Mouse (Mus musculus) heart, embryonic 15.5 days (tissue): Measurements from ENCODE around the gene Rragd. TPM values are rescaled to one million over a fixed set of nuclear protein-coding genes. Genes with fewer than 3 reads are reported as not detected.
"Not testable (repeated sequence)": the region's sequence is repeated elsewhere in the genome, so short reads cannot be mapped to it uniquely, and the experiment has no call there.

Source experiments
- ATAC-seq: fragments of 200-750 bp; cut with Nextera tagmentation; replicated peaks from 2 replicates; pipeline ENCODE4 v1.8.0; 2017; ENCODE audit warnings: low read depth, moderate TSS enrichment; ENCODE audit not compliant: insufficient number of reproducible peaks, insufficient read depth, low FRiP score
- H3K27ac ChIP-seq: fragments of 300-500 bp; sonication (generic); 2 replicates; pipeline ENCODE4 v1.5.1; 2015; ENCODE audit warnings: mild to moderate bottlenecking, inconsistent platforms
- H3K27me3 ChIP-seq: fragments of 300-500 bp; sonication (generic); 2 replicates; pipeline ENCODE4 v1.6.1; 2015; ENCODE audit warnings: inconsistent platforms
- H3K36me3 ChIP-seq: fragments of 300-500 bp; sonication (generic); 2 replicates; pipeline ENCODE4 v1.6.1; 2015; ENCODE audit warnings: mild to moderate bottlenecking, inconsistent platforms
- H3K4me1 ChIP-seq: fragments of 300-500 bp; sonication (generic); replicated peaks from 2 replicates; pipeline ENCODE4 v1.6.1; 2015; ENCODE audit warnings: inconsistent platforms
- H3K4me2 ChIP-seq: fragments of 300-500 bp; sonication (generic); 2 replicates; pipeline ENCODE4 v1.6.1; 2015; ENCODE audit warnings: inconsistent platforms, mild to moderate bottlenecking, moderate library complexity
- H3K4me3 ChIP-seq: fragments of 300-500 bp; sonication (generic); 2 replicates; pipeline ENCODE4 v1.5.1; 2015; ENCODE audit warnings: mild to moderate bottlenecking, inconsistent platforms
- H3K9ac ChIP-seq: fragments of 300-500 bp; sonication (generic); 2 replicates; pipeline ENCODE4 v1.6.1; 2015; ENCODE audit warnings: mild to moderate bottlenecking, inconsistent platforms
- H3K9me3 ChIP-seq: fragments of 300-500 bp; sonication (generic); replicated peaks from 2 replicates; pipeline ENCODE4 v1.6.1; 2016; ENCODE audit warnings: inconsistent platforms
- WGBS: fragments of 180-500 bp; shearing (Covaris S2); methylation state at CpG from one replicate; pipeline ENCODE4 v1.1.7; 2015; ENCODE audit warnings: mixed read lengths; 5-methylcytosine and 5-hydroxymethylcytosine counted together
- polyA plus RNA-seq: library from polyadenylated mRNA; unstranded; fragments of >200 nt; fragmentation: Nextera tagmentation; extraction: Ambion mirVana; gene quantifications from 2 replicates; pipeline ENCODE4 v1.2.1, GENCODE M21; 2015

Gene Rragd
- polyA plus RNA-seq, 1 experiment from 2014 or later, result 52.3 TPM

- Histone ChIP-seq H3K27ac (no peak overlapping the region), H3K4me1 (peaks cover 30% of the 10 kb centered on the region), H3K9ac (no peak overlapping the region), H3K4me3 (no peak overlapping the region), H3K4me2 (no peak overlapping the region), H3K9me3 (no peaks in the 10 kb centered on the region), H3K27me3 (no peaks in the 10 kb centered on the region), H3K36me3 (no peaks in the 10 kb centered on the region)
- 64% methylated on average over 3 of the region's 3 CpGs for WGBS
- no peak for ATAC-seq
Observed at GRCm38 (mm10) chr4:32987006-32987405, 4.2 kb downstream of the Rragd start.

DNA sequence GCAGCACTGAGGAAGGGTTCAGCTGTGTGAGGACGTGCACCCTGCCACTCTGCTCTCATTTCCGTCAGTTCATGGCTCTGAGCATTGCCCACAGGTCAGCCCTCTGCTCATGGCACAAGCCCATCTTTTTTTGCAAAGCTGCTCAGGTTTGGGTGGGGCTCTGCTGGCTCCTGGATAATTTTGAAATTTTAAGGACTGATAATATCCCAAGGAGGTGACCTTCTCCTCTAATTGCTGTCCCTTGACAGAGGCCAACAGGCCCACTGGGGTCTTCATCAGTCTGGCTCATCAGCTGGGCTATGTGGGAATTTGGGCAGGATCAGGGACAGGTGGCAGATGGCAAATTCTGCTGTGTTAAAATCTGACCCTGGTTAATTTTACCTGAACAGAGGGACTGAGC, 6.5 kb downstream of the Rragd start:
- H3K4me1 ChIP-seq, result peaks cover 24% of the 10 kb centered on the region
- no peak overlapping the region for H3K4me2 ChIP-seq
- no peaks in the 10 kb centered on the region for H3K27me3 ChIP-seq
- no peak overlapping the region for H3K27ac ChIP-seq
- no peak for ATAC-seq
- no peak overlapping the region for H3K9ac ChIP-seq
- H3K9me3 ChIP-seq, result no peaks in the 10 kb centered on the region
- no peaks in the 10 kb centered on the region for H3K36me3 ChIP-seq
- WGBS, result 81% methylated on average over 2 of the region's 2 CpGs
- no peak overlapping the region for H3K4me3 ChIP-seq

DNA sequence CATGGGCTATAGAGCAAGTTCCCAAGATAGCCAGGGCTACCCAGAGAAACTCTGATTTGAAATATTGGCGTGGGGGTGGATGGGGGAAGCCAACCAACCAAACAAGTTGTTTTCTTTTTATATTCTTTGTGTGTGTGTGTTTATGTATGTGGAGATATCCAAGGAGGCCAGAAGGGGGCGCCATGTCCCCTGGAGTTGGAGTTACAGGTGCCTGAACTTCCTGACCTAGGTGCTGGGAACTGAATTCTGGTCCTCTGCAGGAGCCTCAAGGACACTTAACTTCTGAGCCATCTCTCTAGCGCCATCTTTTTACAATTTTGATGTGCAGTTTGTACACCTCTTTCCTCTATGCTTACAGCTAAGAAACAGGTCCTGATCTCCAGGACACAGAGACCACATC, 11.3 kb downstream of the Rragd start:
- Histone ChIP-seq H3K27ac (no peak overlapping the region), H3K4me2 (no peak overlapping the region), H3K27me3 (no peaks in the 10 kb centered on the region), H3K9ac (no peak overlapping the region), H3K9me3 (no peaks in the 10 kb centered on the region), H3K4me3 (no peak overlapping the region), H3K36me3 (no peaks in the 10 kb centered on the region), H3K4me1 (0 out of 2 replicates have a peak, but pooled peaks cover 2% of the 10 kb centered on the region)
- no peak for ATAC-seq
- 82% methylated on average over 3 of the region's 3 CpGs for WGBS

DNA sequence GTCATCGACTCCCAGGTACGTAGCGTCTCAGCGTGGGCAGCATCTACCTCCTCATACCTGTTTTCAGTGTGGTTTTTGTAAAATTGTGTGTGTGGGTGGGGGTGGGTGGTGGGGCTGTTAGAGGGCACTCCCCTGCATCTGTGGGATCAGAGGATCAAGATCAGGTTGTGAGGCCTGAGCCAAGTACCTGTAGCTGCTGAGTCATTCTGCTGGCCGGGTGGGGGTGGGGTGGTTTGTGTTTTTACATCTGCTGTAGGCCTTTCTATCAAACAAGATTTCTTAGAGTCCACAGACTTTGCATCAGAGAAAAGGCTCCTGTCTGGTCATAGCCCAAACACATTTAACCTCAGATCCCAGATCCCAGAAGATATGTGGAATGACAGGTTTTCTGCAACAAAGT, 13.2 kb downstream of the Rragd start:
- WGBS, result 94% methylated on average over 5 of the region's 5 CpGs
- Histone ChIP-seq H3K4me2 (no peak overlapping the region), H3K27me3 (no peaks in the 10 kb centered on the region), H3K36me3 (no peaks in the 10 kb centered on the region), H3K9ac (no peak overlapping the region), H3K4me3 (no peak overlapping the region), H3K27ac (no peak overlapping the region), H3K4me1 (0 out of 2 replicates have a peak, but pooled peaks cover 2% of the 10 kb centered on the region), H3K9me3 (no peaks in the 10 kb centered on the region)
- no peak for ATAC-seq

- Histone ChIP-seq H3K27me3 (no peaks in the 10 kb centered on the region), H3K9ac (no peak overlapping the region), H3K4me2 (no peak overlapping the region), H3K4me1 (no peaks in the 10 kb centered on the region), H3K4me3 (no peak overlapping the region), H3K36me3 (no peaks in the 10 kb centered on the region), H3K27ac (no peak overlapping the region), H3K9me3 (no peaks in the 10 kb centered on the region)
- 83% methylated on average over 5 of the region's 5 CpGs for whole genome bisulfite sequencing
- ATAC-seq, result no peak
Observed at GRCm38 (mm10) chr4:32997571-32997970, 14.7 kb downstream of the Rragd start.

DNA sequence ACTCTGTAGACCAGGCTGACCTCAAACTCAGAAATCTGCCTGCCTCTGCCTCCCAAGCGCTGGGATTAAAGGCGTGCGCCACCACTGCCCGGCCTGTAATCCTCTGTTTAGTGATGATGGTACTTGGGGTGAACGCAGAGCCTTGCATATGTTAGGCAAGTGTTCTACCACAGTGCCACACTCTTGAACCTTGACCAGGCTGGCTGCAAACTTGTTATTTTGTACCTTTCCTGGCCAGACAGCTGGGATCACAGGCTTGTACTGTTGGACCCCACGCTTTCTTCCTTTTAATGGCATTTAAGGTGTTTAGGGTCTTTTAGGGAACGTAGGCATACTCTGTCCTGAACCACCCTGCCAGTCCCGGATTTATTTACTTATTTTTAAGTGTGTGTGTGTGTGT, 16.2 kb downstream of the Rragd start:
- no peaks in the 10 kb centered on the region for H3K36me3 ChIP-seq
- H3K4me1 ChIP-seq, result no peaks in the 10 kb centered on the region
- no peak overlapping the region for H3K4me2 ChIP-seq
- ATAC-seq, result no peak
- H3K27ac ChIP-seq, result no peak overlapping the region
- H3K27me3 ChIP-seq, result no peaks in the 10 kb centered on the region
- H3K4me3 ChIP-seq, result no peak overlapping the region
- H3K9me3 ChIP-seq, result no peaks in the 10 kb centered on the region
- no peak overlapping the region for H3K9ac ChIP-seq
- WGBS, result 93% methylated on average over 8 of the region's 8 CpGs

DNA sequence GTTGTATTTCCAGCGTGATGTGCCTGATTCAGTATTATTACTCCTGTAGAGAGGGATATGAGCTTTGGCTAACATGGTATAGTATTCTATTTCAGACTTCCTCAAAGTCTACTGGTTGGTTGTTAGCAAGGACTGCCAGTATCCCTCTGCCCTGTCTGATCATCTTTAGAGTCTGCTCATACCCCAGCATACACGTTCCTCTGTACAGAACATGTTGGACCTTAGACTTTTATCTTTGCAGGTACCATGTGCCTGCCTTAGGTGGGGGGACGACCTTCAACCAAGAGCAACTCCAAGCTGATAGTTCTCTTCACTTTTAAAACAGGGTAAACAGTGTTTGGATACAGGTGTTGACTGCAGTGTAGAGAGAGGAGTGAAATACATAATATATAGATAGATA, 19.2 kb downstream of the Rragd start:
- H3K4me1 ChIP-seq, result no peaks in the 10 kb centered on the region
- ATAC-seq, result no peak
- H3K4me2 ChIP-seq, result no peak overlapping the region
- H3K9me3 ChIP-seq, result no peaks in the 10 kb centered on the region
- no peak overlapping the region for H3K4me3 ChIP-seq
- H3K27me3 ChIP-seq, result no peaks in the 10 kb centered on the region
- 77% methylated on average over 3 of the region's 3 CpGs for WGBS
- no peaks in the 10 kb centered on the region for H3K36me3 ChIP-seq
- H3K27ac ChIP-seq, result no peak overlapping the region
- H3K9ac ChIP-seq, result no peak overlapping the region

DNA sequence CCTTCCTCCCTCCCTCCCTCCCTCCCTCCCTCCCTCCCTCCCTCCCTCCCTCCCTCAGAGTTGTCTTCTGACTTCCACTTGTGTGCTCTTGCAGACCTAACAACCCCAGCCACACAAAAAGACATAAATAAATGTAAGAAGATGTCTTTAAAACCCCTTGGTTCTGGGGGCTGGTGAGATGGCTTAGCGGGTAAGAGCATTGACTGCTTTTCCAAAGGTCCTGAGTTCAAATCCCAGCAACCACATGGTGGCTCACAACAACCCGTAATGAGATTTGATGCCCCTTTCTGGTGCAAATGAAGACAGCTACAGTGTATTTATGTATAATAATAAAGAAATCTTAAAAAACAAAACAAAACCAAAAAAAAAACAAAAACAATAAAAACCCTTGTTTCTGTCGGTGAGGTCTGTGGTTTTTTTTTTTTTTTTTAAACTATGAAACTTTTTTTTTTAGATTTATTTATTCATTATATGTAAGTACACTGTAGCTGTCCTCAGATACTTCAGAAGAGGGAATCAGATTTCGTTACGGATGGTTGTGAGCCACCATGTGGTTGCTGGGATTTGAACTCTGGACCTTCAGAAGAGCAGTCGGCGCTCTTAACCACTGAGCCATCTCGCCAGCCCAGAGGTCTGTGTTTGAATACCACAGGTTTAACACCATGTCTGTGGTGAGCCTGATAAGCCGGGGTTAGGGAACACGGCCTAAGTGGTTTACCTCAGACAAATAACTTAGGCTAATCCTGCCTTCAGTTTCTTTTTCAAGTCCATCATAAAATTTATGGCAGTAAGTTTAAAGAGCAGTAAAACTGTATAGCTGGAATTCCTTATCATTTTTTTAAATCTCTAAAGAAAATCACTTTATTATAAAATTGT, 23.0 kb downstream of the Rragd start:
- H3K4me1 ChIP-seq, ATAC-seq, H3K9me3 ChIP-seq, H3K36me3 ChIP-seq, H3K9ac ChIP-seq, H3K4me3 ChIP-seq, H3K27me3 ChIP-seq, H3K27ac ChIP-seq, H3K4me2 ChIP-seq: not testable (repeated sequence)
- 90% methylated on average over 10 of the region's 10 CpGs for whole genome bisulfite sequencing

DNA sequence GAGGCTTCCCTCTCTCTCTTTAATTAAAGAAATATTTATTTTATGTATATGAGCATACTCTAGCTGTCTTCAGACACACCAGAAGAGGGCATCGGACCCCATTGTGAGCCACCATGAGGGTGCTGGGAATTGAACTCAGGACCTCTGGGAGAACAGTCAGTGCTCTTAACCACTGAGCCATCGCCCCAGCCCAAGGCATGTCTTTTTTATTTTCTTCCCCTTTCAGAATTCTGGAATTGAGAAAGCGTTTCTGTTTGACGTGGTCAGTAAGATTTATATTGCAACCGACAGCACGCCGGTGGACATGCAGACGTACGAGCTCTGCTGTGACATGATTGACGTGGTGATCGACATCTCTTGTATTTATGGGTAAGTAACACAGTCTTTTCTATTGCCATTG, 24.0 kb downstream of the Rragd start:
- Histone ChIP-seq H3K9me3 (no peaks in the 10 kb centered on the region), H3K4me1 (peaks cover 3% of the 10 kb centered on the region; the same call in 1 of the 2 replicates), H3K27ac (no peak overlapping the region), H3K27me3 (no peaks in the 10 kb centered on the region), H3K4me3 (no peak overlapping the region), H3K36me3 (no peaks in the 10 kb centered on the region), H3K4me2 (no peak overlapping the region), H3K9ac (no peak overlapping the region)
- no peak for ATAC-seq
- 90% methylated on average over 11 of the region's 11 CpGs for WGBS

GRCm38 (mm10) chr4:33007443-33008217, 24.8 kb downstream of the Rragd start:
- no peaks in the 10 kb centered on the region for H3K27me3 ChIP-seq
- no peak overlapping the region for H3K4me3 ChIP-seq
- H3K4me1 ChIP-seq, result peaks cover 3% of the 10 kb centered on the region; the same call in 1 of the 2 replicates
- WGBS, result 56% methylated on average over 9 of the region's 9 CpGs
- H3K9me3 ChIP-seq, result no peaks in the 10 kb centered on the region
- no peak overlapping the region for H3K9ac ChIP-seq
- H3K36me3 ChIP-seq, result no peaks in the 10 kb centered on the region
- no peak overlapping the region for H3K27ac ChIP-seq
- H3K4me2 ChIP-seq, result no peak overlapping the region
- no peak for ATAC-seq

GRCm38 (mm10) chr4:33010078-33010477, 27.2 kb downstream of the Rragd start:
- WGBS, result 86% methylated on average over 1 of the region's 1 CpGs
- no peaks in the 10 kb centered on the region for H3K27me3 ChIP-seq
- no peak overlapping the region for H3K27ac ChIP-seq
- H3K9me3 ChIP-seq, result no peaks in the 10 kb centered on the region
- ATAC-seq, result no peak
- peaks cover 11% of the 10 kb centered on the region for H3K36me3 ChIP-seq
- peaks cover 3% of the 10 kb centered on the region; the same call in 1 of the 2 replicates for H3K4me1 ChIP-seq
- no peak overlapping the region for H3K9ac ChIP-seq
- H3K4me2 ChIP-seq, result no peak overlapping the region
- H3K4me3 ChIP-seq, result no peak overlapping the region
